16 mouse cellular contexts compared by ENCODE assay signal in the genomic region with DNA sequence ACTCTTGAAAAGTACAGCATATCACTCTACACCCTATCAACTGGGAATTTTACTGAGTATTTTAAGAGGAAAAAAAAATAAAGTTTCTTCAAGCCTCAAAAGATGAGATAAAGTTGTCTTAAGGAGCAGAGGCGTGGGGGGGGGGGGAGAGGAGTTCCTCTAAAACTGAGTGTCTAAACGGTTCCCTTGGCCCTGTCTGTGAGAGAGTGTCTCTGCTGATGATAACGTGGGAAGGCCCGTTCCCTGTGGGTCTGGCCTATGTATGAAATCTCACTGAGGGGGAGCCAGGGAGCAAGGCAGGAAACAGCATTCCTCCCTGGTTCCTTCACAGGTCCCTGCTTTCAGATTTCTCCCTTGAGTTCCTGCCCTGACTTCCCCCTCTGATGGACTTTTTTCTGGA.
"Had no signal": no experiment of that assay in that cellular context is flagged by ENCODE, and none has a peak within 500 bp of the region (broad histone marks: within the 10 kb centered on the region; RNA-seq: fewer than 3 reads in every experiment).

No protein-coding gene starts in this region.

- DNase-seq: lung, adult 2 months; lung, postnatal 14 days; lung, postnatal 36 days; right cerebral cortex, postnatal 14 days; thymus, adult 2 months; thymus, postnatal 25 days; thymus, postnatal 4 days had no signal

- H3K4me2 ChIP-seq: lung, embryonic 15.5 days; midbrain, embryonic 11.5 days; midbrain, embryonic 13.5 days; midbrain, embryonic 15.5 days; neural tube, embryonic 12.5 days; stomach, embryonic 15.5 days had no signal

- H3K9me3 ChIP-seq: lung, embryonic 15.5 days; midbrain, embryonic 13.5 days; midbrain, embryonic 15.5 days; neural tube, embryonic 12.5 days; stomach, embryonic 15.5 days had no signal

- H3K27ac ChIP-seq: lung, embryonic 15.5 days; macrophage; midbrain, embryonic 13.5 days; midbrain, embryonic 15.5 days; neural tube, embryonic 12.5 days; stomach, embryonic 15.5 days; stomach, postnatal 0 days had no signal

- H3K4me1 ChIP-seq: lung, embryonic 15.5 days; midbrain, embryonic 13.5 days; midbrain, embryonic 15.5 days; neural tube, embryonic 12.5 days; stomach, embryonic 15.5 days had no signal

- ATAC-seq: lung, postnatal 0 days; midbrain, embryonic 13.5 days; midbrain, embryonic 15.5 days had no signal

- H3K36me3 ChIP-seq: lung, embryonic 15.5 days; midbrain, embryonic 13.5 days; midbrain, embryonic 15.5 days; neural tube, embryonic 12.5 days; stomach, embryonic 15.5 days had no signal

- H3K4me3 ChIP-seq: lung, embryonic 15.5 days; midbrain, embryonic 13.5 days; midbrain, embryonic 15.5 days; neural tube, embryonic 12.5 days; stomach, embryonic 15.5 days had no signal

- H3K27me3 ChIP-seq: lung, embryonic 15.5 days; midbrain, embryonic 13.5 days; midbrain, embryonic 15.5 days; neural tube, embryonic 12.5 days; stomach, embryonic 15.5 days had no signal

- H3K9ac ChIP-seq: lung, embryonic 15.5 days; midbrain, embryonic 13.5 days; midbrain, embryonic 15.5 days; neural tube, embryonic 12.5 days; stomach, embryonic 15.5 days had no signal
